Mouse (Mus musculus) embryonic stem cell, embryonic (primary cell): ENCODE measurements around the gene Xrcc2.
"Not testable (repeated sequence)": the region's sequence is repeated elsewhere in the genome, so short reads cannot be mapped to it uniquely, and the experiment has no call there.

Experiments used
- CTCF ChIA-PET, 4 experiments: fragments of 300-600 bp in 2 of 4; fragments of 350-600 bp in 2 of 4; sonication (Branson Sonifier 250); formaldehyde crosslinking; loops; one replicate each; lab custom pipeline; 2022; ENCODE audit warnings: inconsistent platforms in 2 of 4; lab: Charles Lee
- POLR2A ChIA-PET, 4 experiments: fragments of 300-600 bp in 2 of 4; fragments of 350-600 bp in 2 of 4; sonication (Branson Sonifier 250); formaldehyde crosslinking; loops; one replicate each; lab custom pipeline; 2022; ENCODE audit warnings: antibody characterized with exemption in 4 of 4, inconsistent platforms in 1 of 4; lab: Charles Lee

Xrcc2 gene

DNA sequence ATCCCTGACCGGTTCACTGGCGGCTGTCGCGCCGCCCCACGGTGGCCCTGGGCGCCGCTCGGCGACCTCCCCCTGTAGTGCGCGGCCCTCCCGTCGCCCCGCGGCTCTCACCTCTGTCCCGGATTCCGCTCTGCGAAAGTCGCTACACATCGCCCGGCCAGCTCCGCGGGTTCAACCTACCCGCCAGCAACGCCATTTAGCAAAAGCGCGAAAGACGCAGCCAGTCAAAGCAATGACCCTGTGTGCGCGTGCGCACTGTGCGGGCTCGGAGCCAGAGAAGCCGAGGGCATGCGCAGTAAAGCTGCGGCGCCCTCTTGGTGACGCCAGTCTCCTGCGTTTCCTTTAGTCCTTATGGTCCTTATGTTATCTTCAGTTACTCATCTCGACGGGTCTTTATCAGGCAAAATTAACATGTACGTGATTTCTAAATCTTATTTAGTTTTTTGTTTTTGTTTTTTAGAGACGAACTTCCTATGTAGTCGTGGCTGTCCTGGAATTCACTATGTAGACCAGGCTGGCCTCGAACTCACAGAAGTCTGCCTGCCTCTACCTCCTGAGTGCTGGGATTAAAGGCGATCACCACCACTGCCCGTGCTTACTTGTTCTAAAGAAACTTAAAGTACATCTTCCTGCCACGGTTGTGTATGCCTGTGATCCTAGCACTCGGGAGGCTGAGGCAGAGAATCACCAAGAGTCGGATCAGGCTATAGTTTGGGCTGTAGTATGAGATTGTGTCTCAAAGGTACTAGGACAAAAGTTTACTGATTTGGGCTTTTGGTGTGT lies at the start of gene Xrcc2:
Gene Xrcc2, minus strand, starts transcription at position 259 of the 783 bp plus-strand sequence.
- ChIA-PET POLR2A (interaction anchor here (0.6 to 3.9 kb wide), 43 partner anchors 9 to 975 kb away, joined by 3 to 22 read pairs (median 5); partner anchors contain the start of genes Actr3b (in 2 of the 4), Kmt2c (in 1 of the 4) and Wdr86 (in 1 of the 4)), CTCF (interaction anchor here in 3 of 4 experiments (0.5 to 1.1 kb wide), 3 partner anchors 28 to 269 kb away, joined by 3 read pairs; no protein-coding TSS in a partner anchor)

DNA sequence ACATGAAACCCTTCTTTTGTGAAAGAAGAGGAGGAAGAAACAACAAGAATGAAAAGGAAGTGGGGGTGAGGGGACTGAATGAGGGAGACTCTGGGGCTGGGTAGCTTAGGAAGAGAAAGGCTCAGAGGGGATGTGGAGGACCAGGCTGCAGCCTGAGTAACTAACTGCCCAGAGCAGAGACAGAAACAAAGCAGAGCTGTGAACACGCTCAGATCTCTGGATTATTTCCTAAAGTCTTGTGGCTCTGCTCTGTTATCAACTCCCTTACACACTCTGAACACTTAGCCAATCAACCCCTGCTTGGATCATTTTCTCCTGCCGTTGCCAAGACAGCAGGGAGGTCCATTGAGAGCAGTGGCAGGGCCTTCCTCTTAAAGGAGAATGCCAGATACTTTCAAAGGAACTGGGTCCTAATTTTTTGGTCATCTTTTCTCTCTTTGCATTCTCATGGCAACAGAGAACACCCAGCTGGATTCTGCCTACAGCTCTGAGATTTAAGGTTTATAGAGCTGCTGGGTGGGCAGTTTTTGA lies 48.7 kb upstream of the Xrcc2 start:
- ChIA-PET POLR2A (no interaction called here), CTCF (no interaction called here)

- ChIA-PET CTCF (no interaction called here), POLR2A (interaction anchor here in 2 of 4 experiments (0.6 to 1.8 kb wide), 2 partner anchors 8 to 163 kb away, joined by 3 to 5 read pairs; no protein-coding TSS in a partner anchor)
Measured at GRCm38 (mm10) chr5:25753556-25754235, 48.1 kb upstream of the Xrcc2 start.

- ChIA-PET POLR2A (interaction anchor here in 2 of 4 experiments (0.6 to 1.8 kb wide), 2 partner anchors 9 to 164 kb away, joined by 3 to 5 read pairs; no protein-coding TSS in a partner anchor), CTCF (no interaction called here)
Measured at GRCm38 (mm10) chr5:25752862-25753261, 47.2 kb upstream of the Xrcc2 start.

- POLR2A ChIA-PET = interaction anchor here in 2 of 4 experiments (0.6 to 1.8 kb wide), 3 partner anchors 8 to 13 kb away, joined by 4 to 9 read pairs (median 5); partner anchors contain the start of gene Actr3b (in 1 of the 2)
Measured at GRCm38 (mm10) chr5:25751552-25751951, 45.9 kb upstream of the Xrcc2 start.

DNA sequence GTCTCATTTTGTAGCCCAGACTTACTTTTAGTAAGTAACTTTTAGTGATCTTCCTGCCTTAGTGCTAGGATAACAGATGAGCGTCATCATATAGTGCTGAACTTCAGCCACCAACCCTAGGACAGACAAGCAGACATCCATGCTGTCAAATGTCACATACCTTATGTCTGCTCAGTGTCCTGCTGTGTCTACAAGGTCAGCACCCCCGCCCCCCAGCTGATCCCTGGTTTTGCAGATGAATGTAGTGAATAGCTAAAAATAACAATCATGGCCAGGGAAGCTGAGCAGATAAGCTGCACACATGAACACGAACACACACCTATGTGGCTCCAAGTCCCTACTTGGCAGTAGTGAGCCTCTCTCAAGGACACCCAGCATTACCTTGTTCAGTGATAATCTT lies 43.0 kb upstream of the Xrcc2 start:
- ChIA-PET CTCF (no interaction called here), POLR2A (no interaction called here)

More at GRCm38 (mm10) chr5:25751552-25751951, 45.9 kb upstream of the Xrcc2 start:
- CTCF ChIA-PET = no interaction called here

DNA sequence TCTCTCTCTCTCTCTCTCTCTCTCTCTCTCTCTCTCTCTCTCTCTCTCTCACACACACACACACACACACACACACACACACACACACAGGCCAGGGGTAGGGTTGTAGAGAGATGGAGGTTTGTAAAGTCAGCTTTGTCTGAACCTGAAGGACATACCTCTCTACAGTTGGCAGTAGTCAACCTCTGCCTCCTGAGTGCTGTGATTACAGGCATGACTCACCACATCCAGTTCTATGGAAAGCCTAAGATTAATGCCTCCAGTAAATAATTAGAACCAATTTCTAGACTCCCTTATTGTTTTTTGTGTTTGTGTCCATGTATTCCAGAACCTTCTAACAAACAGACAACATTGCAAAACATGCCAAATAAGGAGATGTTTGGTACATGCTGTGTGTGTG lies 42.3 kb upstream of the Xrcc2 start:
- POLR2A ChIA-PET = no interaction called here
- CTCF ChIA-PET = no interaction called here

DNA sequence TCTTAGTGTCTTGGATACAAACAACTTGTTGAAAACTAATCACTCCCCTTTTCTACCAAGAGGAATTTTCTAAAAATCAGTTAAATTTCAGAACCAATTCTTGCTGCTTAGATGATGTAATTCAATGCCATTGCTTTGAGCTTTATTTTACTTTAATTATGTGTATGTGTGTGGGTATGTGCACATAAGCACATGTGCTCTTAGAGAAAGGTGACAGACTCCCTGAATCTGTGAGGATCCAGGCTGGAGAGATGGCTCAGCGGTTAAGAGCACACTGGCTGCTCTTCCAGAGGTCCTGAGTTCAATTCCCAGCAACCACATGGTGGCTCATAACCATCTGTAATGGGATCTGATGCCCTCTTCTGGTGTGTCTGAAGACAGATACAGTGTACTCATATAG lies 33.3 kb upstream of the Xrcc2 start:
- POLR2A ChIA-PET = interaction anchor here in 1 of 4 experiments (0.7 kb wide), 1 partner anchor 241 kb away, joined by 4 read pairs; no protein-coding TSS in a partner anchor
- CTCF ChIA-PET = interaction anchor here in 2 of 4 experiments (0.6 kb wide), 2 partner anchors 302 to 411 kb away, joined by 3 to 4 read pairs; no protein-coding TSS in a partner anchor

GRCm38 (mm10) chr5:25738448-25738847 lies 32.8 kb upstream of the Xrcc2 start:
- POLR2A ChIA-PET = interaction anchor here in 1 of 4 experiments (0.7 kb wide), 1 partner anchor 241 kb away, joined by 4 read pairs; no protein-coding TSS in a partner anchor
- CTCF ChIA-PET = interaction anchor here in 3 of 4 experiments (0.6 to 1.0 kb wide), 3 partner anchors 302 to 411 kb away, joined by 3 to 4 read pairs (median 3); no protein-coding TSS in a partner anchor

DNA sequence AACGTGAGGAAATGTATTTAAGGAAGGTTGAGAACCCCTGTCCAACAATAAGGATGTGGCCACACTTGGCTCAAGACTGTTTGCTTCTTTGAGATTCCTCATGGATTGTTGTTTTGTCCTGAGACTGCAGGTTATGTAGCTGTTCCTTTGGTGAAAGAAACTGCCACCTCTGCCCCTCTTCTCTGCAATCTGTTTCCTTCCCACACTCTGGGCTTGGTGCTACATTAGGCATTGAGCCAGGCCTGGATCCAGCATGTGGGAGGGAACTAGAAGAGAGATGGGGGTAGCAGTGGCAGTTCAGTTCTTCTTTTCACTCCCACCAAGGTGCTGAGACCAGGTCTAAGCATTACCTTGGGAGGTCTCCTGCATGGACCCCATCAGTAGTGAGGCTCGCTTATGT lies 30.2 kb upstream of the Xrcc2 start:
- CTCF ChIA-PET = no interaction called here
- POLR2A ChIA-PET = no interaction called here

DNA sequence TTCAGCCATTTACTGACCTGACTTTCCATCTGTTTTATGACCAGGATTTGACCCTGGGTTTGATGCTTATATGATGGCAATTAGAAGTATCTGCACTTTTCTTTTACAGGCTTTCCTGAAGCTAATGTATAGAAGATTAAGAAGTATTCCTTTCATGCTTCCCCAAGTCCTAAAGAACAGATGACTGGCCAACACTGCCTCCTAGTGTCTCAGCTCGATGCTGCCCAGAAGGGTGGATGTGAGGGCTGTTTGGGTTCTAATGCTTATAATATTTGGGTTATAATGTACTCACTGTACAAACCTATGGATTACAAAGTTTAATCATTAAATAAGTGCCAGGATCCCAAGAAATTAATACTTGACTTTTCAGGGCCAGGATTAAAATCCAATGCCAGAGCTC lies 28.7 kb upstream of the Xrcc2 start:
- ChIA-PET CTCF (interaction anchor here (0.6 to 1.8 kb wide), 27 partner anchors 29 to 758 kb away, joined by 3 to 12 read pairs (median 4); partner anchors contain the start of gene Xrcc2 (in 1 of the 4)), POLR2A (interaction anchor here in 3 of 4 experiments (0.5 to 1.5 kb wide), 8 partner anchors 17 to 939 kb away, joined by 3 to 6 read pairs (median 3); partner anchors contain the start of gene Xrcc2 (in 1 of the 3))

DNA sequence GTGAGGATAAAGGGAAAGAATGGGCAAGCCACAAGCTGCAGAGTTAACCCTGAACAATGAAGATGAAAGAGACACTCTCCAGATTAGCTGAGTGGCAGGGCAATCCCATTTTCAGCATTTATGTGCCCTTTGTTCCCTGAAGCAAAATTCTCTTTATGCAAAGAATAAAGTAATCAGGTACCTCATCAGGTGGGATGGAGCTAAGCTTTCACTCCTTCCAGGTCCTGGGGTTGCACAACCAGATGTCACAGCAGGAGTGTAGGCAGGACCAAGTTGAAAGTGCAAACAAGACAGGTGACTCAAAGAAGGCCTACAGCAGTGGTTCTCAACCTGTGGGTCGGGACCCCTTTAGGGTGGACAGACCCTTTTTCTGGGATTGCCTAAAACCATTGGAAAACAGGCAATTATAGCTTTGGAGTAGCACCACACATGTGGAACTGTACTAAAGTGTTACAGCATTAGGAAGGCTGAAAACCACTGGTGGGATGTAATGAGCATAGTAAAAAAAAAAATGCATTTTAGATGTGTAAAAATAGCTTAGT lies 18.6 kb upstream of the Xrcc2 start:
- ChIA-PET CTCF (interaction anchor here in 1 of 4 experiments (0.5 to 0.8 kb wide), 2 partner anchors 115 to 288 kb away, joined by 3 to 5 read pairs; no protein-coding TSS in a partner anchor), POLR2A (interaction anchor here in 2 of 4 experiments (0.8 to 3.4 kb wide), 3 partner anchors 18 to 54 kb away, joined by 3 to 11 read pairs (median 4); partner anchors contain the start of gene Xrcc2 (in 2 of the 2))

DNA sequence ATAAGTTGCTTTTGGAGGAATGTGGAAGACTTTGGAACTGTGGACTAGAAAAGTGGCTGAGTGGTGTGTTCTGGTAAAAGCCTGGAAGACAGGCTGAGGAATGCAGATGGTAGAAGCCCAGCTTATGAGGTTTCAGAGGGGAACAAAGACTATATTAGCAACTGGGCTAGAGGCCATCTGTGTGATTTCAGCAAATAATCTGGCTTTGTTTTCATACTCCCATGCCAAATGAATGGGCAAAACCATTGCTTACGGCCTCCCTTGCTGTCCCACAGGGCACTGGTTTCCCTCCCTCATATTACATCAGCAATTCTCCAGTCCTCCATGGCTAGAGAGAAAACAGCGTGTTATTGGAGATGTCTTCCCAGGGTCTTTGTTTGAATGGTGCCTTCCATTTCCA lies 17.4 kb upstream of the Xrcc2 start:
- ChIA-PET POLR2A (interaction anchor here in 1 of 4 experiments (3.4 kb wide), 1 partner anchor 18 kb away, joined by 11 read pairs; the partner anchor contains the start of gene Xrcc2), CTCF (no interaction called here)

GRCm38 (mm10) chr5:25719390-25719789 lies 13.8 kb upstream of the Xrcc2 start:
- CTCF ChIA-PET = no interaction called here
- POLR2A ChIA-PET = interaction anchor here in 1 of 4 experiments (1.1 to 3.0 kb wide), 2 partner anchors 14 to 32 kb away, joined by 3 to 13 read pairs; partner anchors contain the start of gene Xrcc2

DNA sequence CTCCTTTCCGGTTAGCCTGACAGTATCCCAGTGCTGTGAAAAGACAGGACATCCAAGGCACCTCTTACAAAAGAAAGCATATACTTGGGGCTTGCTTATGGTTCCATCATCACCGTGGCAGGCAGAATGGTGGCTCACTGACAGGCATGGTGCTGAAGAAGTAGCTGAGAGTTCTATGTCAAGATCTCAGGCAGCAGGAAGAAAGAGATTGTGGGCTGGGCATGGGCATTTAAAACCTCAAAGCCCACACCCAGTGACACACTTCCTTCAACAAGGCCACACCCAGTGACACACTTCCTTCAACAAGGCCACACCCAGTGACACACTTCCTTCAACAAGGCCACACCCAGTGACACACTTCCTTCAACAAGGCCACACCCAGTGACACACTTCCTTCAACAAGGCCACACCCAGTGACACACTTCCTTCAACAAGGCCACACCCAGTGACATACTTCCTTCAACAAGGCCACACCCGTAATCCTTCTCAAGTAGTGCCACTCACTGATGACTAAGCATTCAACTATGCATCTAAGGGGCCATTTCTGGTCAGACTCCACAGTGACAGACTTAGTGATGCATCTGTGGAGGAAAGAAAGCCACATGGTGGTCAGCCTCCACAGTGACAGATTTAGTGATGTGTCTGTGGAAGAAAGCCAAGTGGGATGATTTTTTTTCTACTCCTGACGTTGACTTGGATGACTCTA lies 7.5 kb upstream of the Xrcc2 start:
- POLR2A ChIA-PET = interaction anchor here in 2 of 4 experiments (1.0 to 1.8 kb wide), 2 partner anchors 9 to 95 kb away, joined by 3 to 6 read pairs; no protein-coding TSS in a partner anchor
- CTCF ChIA-PET = not testable (repeated sequence)

- ChIA-PET CTCF (interaction anchor here in 2 of 4 experiments (0.6 to 1.1 kb wide), 3 partner anchors 29 to 34 kb away, joined by 3 read pairs; no protein-coding TSS in a partner anchor), POLR2A (interaction anchor here (0.5 to 3.9 kb wide), 45 partner anchors 8 to 974 kb away, joined by 3 to 22 read pairs (median 5); partner anchors contain the start of genes Actr3b (in 2 of the 4), Kmt2c (in 1 of the 4) and Wdr86 (in 1 of the 4))
Measured at GRCm38 (mm10) chr5:25704702-25705566, 691 bp downstream of the Xrcc2 start.
